ENCODE assay signal across 29 mouse cellular contexts in the genomic region with DNA sequence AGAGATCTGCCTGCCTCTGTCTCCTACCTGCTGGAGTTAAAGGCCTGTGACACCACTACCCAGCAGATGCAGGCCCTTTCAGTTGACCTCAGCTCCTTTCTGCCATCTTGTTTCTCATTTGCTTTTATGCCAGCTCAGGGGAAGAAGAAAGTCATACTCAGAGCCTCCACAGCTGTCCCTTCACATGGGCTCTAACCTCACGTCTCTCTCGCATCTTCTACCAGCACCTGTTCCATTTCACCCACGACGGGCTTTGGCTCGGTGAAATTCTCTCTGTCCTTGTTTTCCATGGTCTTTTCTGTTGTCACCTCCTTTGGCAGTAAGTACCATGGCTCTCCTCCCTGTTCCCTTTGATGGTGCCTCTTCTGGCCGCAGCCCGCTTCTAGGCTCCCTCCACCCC. TPM values are rescaled to one million over a fixed set of nuclear protein-coding genes. Genes with fewer than 3 reads are reported as not detected.
DNase-seq lines count a peak whose midpoint lies in the region; ATAC-seq and TF ChIP-seq lines count a peak whose summit lies in the region.
"Had no signal": no experiment of that assay in that cellular context is flagged by ENCODE, and none has a peak within 500 bp of the region (broad histone marks: within the 10 kb centered on the region; RNA-seq: fewer than 3 reads in every experiment).

No protein-coding gene starts in this region.

- H3K4me3 ChIP-seq in gastrocnemius, adult 2 months = no peak overlapping the region
- no peak overlapping the region for H3K4me3 ChIP-seq in CH12.LX (replicated peaks in 1 of 3; ENCODE audit: low read depth in 2 of 3, low read length in 2 of 3, poor library complexity in 1 of 3)
- H3K4me3 ChIP-seq in embryonic facial prominence, embryonic 13.5 days = no peak overlapping the region
- no peak overlapping the region for H3K4me3 ChIP-seq in limb, embryonic 15.5 days
- no peak overlapping the region for H3K4me3 ChIP-seq in forebrain, embryonic 13.5 days
- H3K4me3 ChIP-seq: forebrain, embryonic 12.5 days; hindbrain, embryonic 10.5 days; hindbrain, embryonic 15.5 days; liver, embryonic 15.5 days; lung, embryonic 15.5 days; neural tube, embryonic 12.5 days had no signal

- H3K27me3 ChIP-seq in CH12.LX (replicated peaks) = no peaks in the 10 kb centered on the region
- H3K27me3 ChIP-seq in embryonic facial prominence, embryonic 13.5 days = no peaks in the 10 kb centered on the region
- no peaks in the 10 kb centered on the region for H3K27me3 ChIP-seq in limb, embryonic 15.5 days
- no peaks in the 10 kb centered on the region for H3K27me3 ChIP-seq in forebrain, embryonic 13.5 days
- H3K27me3 ChIP-seq: forebrain, embryonic 12.5 days; hindbrain, embryonic 15.5 days; lung, embryonic 15.5 days; neural tube, embryonic 12.5 days had no signal

- peak overlapping the region; percentile 81 for H3K27ac ChIP-seq in gastrocnemius, adult 2 months
- H3K27ac ChIP-seq in CH12.LX (ENCODE audit: insufficient read depth, low read depth) = no peak overlapping the region
- H3K27ac ChIP-seq in embryonic facial prominence, embryonic 13.5 days = peak overlapping the region; percentile 17; the same call in 1 of the 2 replicates
- H3K27ac ChIP-seq in limb, embryonic 15.5 days = peak overlapping the region; percentile 44; the same call in 1 of the 2 replicates
- H3K27ac ChIP-seq in forebrain, embryonic 13.5 days = no peak overlapping the region
- H3K27ac ChIP-seq: forebrain, embryonic 12.5 days; hindbrain, embryonic 10.5 days; hindbrain, embryonic 15.5 days; liver, embryonic 15.5 days; neural tube, embryonic 12.5 days had no signal

- no peak for ATAC-seq in embryonic facial prominence, embryonic 13.5 days (ENCODE audit: insufficient number of reproducible peaks, insufficient read depth, low FRiP score, low TSS enrichment, low read depth)
- ATAC-seq in limb, embryonic 15.5 days (ENCODE audit: insufficient number of reproducible peaks, low FRiP score, low TSS enrichment, low read depth) = no peak
- ATAC-seq in forebrain, embryonic 13.5 days = no peak
- ATAC-seq: inflammation-experienced regulatory T-cells, adult 6 months; midbrain, embryonic 16.5 days had no signal

- no peak for DNase-seq in gastrocnemius, adult 2 months
- DNase-seq in gastrocnemius, postnatal 36 days = no peak
- DNase-seq in CH12.LX (ENCODE audit: extremely low read depth) = no peak
- no peak for DNase-seq in lung, adult 18-20 months
- no peak for DNase-seq in kidney, adult 8-10 months
- DNase-seq: adrenal gland, postnatal 25 days; cerebellum, adult 2 months; cerebellum, postnatal 14 days; gastrocnemius, postnatal 25 days; heart, adult 18-20 months; heart, postnatal 14 days; kidney, adult 18-20 months; layer of hippocampus, postnatal 36 days; left cerebral cortex, postnatal 4 days; thymus, adult 18-20 months; thymus, postnatal 25 days had no signal

- no peaks in the 10 kb centered on the region for H3K79me2 ChIP-seq in CH12.LX (replicated peaks; ENCODE audit: control insufficient read depth, extremely low read depth, insufficient read depth, poor library complexity, severe bottlenecking)

- H3K36me3 ChIP-seq in CH12.LX (replicated peaks in 1 of 2; ENCODE audit: control insufficient read depth in 1 of 2, insufficient read depth in 1 of 2, low read length in 1 of 2) = no peaks in the 10 kb centered on the region
- 0 out of 2 replicates have a peak, but pooled peaks cover 3% of the 10 kb centered on the region for H3K36me3 ChIP-seq in embryonic facial prominence, embryonic 13.5 days
- no peaks in the 10 kb centered on the region for H3K36me3 ChIP-seq in limb, embryonic 15.5 days
- H3K36me3 ChIP-seq in forebrain, embryonic 13.5 days (ENCODE audit: poor library complexity, severe bottlenecking) = peaks cover 3% of the 10 kb centered on the region; the same call in 1 of the 2 replicates
- H3K36me3 ChIP-seq: G1E; hindbrain, embryonic 15.5 days; lung, embryonic 15.5 days; neural tube, embryonic 12.5 days had no signal

- H3K9me3 ChIP-seq in CH12.LX (replicated peaks; ENCODE audit: low read length) = no peaks in the 10 kb centered on the region
- no peaks in the 10 kb centered on the region for H3K9me3 ChIP-seq in embryonic facial prominence, embryonic 13.5 days
- H3K9me3 ChIP-seq in limb, embryonic 15.5 days = no peaks in the 10 kb centered on the region
- H3K9me3 ChIP-seq in forebrain, embryonic 13.5 days (replicated peaks) = no peaks in the 10 kb centered on the region
- H3K9me3 ChIP-seq: forebrain, embryonic 12.5 days; G1E; hindbrain, embryonic 10.5 days; hindbrain, embryonic 15.5 days; liver, embryonic 15.5 days; lung, embryonic 15.5 days; neural tube, embryonic 12.5 days had no signal

- dilution Hi-C loops in CH12.LX (cut with MboI; ENCODE audit: extremely low pct_ligation_motif_present, extremely low pct_unique_long_range_greater_than_20kb, low sequenced_read_pairs) = no loop called here

- H3K4me1 ChIP-seq in CH12.LX (ENCODE audit: control insufficient read depth in 1 of 2, insufficient read depth in 2 of 2) = peaks cover 21 to 67% of the 10 kb centered on the region in 2 experiments
- H3K4me1 ChIP-seq in embryonic facial prominence, embryonic 13.5 days = peaks cover 74% of the 10 kb centered on the region
- peaks cover 77% of the 10 kb centered on the region for H3K4me1 ChIP-seq in limb, embryonic 15.5 days
- H3K4me1 ChIP-seq in forebrain, embryonic 13.5 days = peaks cover 67% of the 10 kb centered on the region

- in situ Hi-C loops in CH12.LX (cut with MboI; ENCODE audit: low pct_ligation_motif_present, low pct_unique_long_range_greater_than_20kb, low sequenced_read_pairs) = no loop called here

- H3K4me2 ChIP-seq in CH12.LX (ENCODE audit: insufficient read depth, low read depth, poor library complexity, severe bottlenecking) = no peak overlapping the region
- no peak overlapping the region for H3K4me2 ChIP-seq in embryonic facial prominence, embryonic 13.5 days
- H3K4me2 ChIP-seq in limb, embryonic 15.5 days = no peak overlapping the region
- no peak overlapping the region for H3K4me2 ChIP-seq in forebrain, embryonic 13.5 days
- H3K4me2 ChIP-seq: forebrain, embryonic 12.5 days; hindbrain, embryonic 15.5 days; liver, embryonic 15.5 days; lung, embryonic 15.5 days; midbrain, embryonic 11.5 days; neural tube, embryonic 12.5 days had no signal

- intact Hi-C loops in gastrocnemius, adult 2 months (cut with DNase I) = no loop called here
- intact Hi-C loops in gastrocnemius, postnatal 36 days (cut with DNase I) = loop anchor here (5.0 kb wide), 1 partner anchor 33 kb away; no protein-coding TSS in a partner anchor

- H3K9ac ChIP-seq in CH12.LX (ENCODE audit: insufficient read depth, low read depth) = no peak overlapping the region
- no peak overlapping the region for H3K9ac ChIP-seq in embryonic facial prominence, embryonic 13.5 days
- no peak overlapping the region for H3K9ac ChIP-seq in limb, embryonic 15.5 days
- no peak overlapping the region for H3K9ac ChIP-seq in forebrain, embryonic 13.5 days
- H3K9ac ChIP-seq: forebrain, embryonic 12.5 days; hindbrain, embryonic 15.5 days; liver, embryonic 15.5 days; lung, embryonic 15.5 days; neural tube, embryonic 12.5 days had no signal

- TF ChIP-seq EP300 in CH12.LX (IDR thresholded peaks at IDR 0.05; ENCODE audit: low read length) = peak; percentile 13; the same call in 1 of the 2 replicates

- no peak for TF ChIP-seq RAD21 in CH12.LX (IDR thresholded peaks at IDR 0.05; ENCODE audit: low read depth, low read length)

- 89% methylated on average over 7 of the region's 7 CpGs for WGBS in embryonic facial prominence, embryonic 13.5 days
- 80% methylated on average over 7 of the region's 7 CpGs for WGBS in limb, embryonic 15.5 days
- 93% methylated on average over 7 of the region's 7 CpGs for WGBS in forebrain, embryonic 13.5 days

- TF ChIP-seq CTCF in gastrocnemius, adult 2 months (IDR thresholded peaks at IDR 0.05) = no peak
- no peak for TF ChIP-seq CTCF in CH12.LX (conservative IDR thresholded peaks at IDR 0.05 in 1 of 2, IDR thresholded peaks at IDR 0.05 in 1 of 2; ENCODE audit: low read depth in 2 of 2, low read length in 2 of 2)

- TF ChIP-seq POLR2A in CH12.LX (IDR thresholded peaks at IDR 0.05; ENCODE audit: low read depth, low read length) = no peak

TF ChIP-seq in CH12.LX, 34 proteins besides CTCF, POLR2A, EP300 and RAD21 (continues in another document):
- no peak for TF ChIP-seq SIN3A (IDR thresholded peaks at IDR 0.05; ENCODE audit: low read length)
- TF ChIP-seq MAFK (IDR thresholded peaks at IDR 0.05; ENCODE audit: insufficient replicate concordance, low read length) = peak; percentile 37; the same call in 1 of the 2 replicates
- no peak for TF ChIP-seq ELF1 (IDR thresholded peaks at IDR 0.05; ENCODE audit: low read depth, low read length)
- TF ChIP-seq TCF12 (IDR thresholded peaks at IDR 0.05; ENCODE audit: low read depth, low read length) = peak; percentile 34; the same call in 1 of the 2 replicates
- no peak for TF ChIP-seq CHD2 (IDR thresholded peaks at IDR 0.05; ENCODE audit: low read length)
- TF ChIP-seq MAZ (IDR thresholded peaks at IDR 0.05; ENCODE audit: low read depth, low read length) = no peak
- no peak for TF ChIP-seq ZNF384 (IDR thresholded peaks at IDR 0.05; ENCODE audit: low read depth, low read length)
- TF ChIP-seq IRF4 (IDR thresholded peaks at IDR 0.05; ENCODE audit: low read depth, low read length) = 0 out of 2 replicates have a peak, but pooled peaks have one; percentile 20
- TF ChIP-seq ETS1 (conservative IDR thresholded peaks at IDR 0.05; ENCODE audit: low read depth, low read length) = 0 out of 2 replicates have a peak, but pooled peaks have one; percentile 8

RNA-seq across cellular contexts. Expression of gene Ier5, which starts 9.1 kb away (rescaled TPM):
- 1 to 10 TPM; 4.6 to 4.7 TPM for total RNA-seq in gastrocnemius, adult 2 months (2021)
- total RNA-seq in gastrocnemius, postnatal 36 days (2021) = 1 to 10 TPM; 7.1 to 9.7 TPM
- total RNA-seq in CH12.LX (2012; rRNA removed) = 53.0 and 59.3 TPM in 2 replicates
- 47.7 and 54.2 TPM in 2 replicates for total RNA-seq in CH12.LX (2014; rRNA removed)
- 58.8 and 59.7 TPM in 2 replicates for polyA plus RNA-seq in CH12.LX (2012; ENCODE audit: insufficient read length, low read depth)
- 7.5 and 9.2 TPM in 2 replicates for polyA plus RNA-seq in embryonic facial prominence, embryonic 13.5 days (2015; fragmentation: Nextera tagmentation; extraction: Ambion mirVana)
- 5.5 and 7.1 TPM in 2 replicates for polyA plus RNA-seq in limb, embryonic 15.5 days (2015; fragmentation: Nextera tagmentation; extraction: Ambion mirVana)
- polyA plus RNA-seq in forebrain, embryonic 13.5 days (2015; fragmentation: Nextera tagmentation; extraction: Ambion mirVana) = 8.6 and 12.2 TPM in 2 replicates

RNA-seq across cellular contexts. Expression of gene Mr1, which starts 56.3 kb away (rescaled TPM):
- 10 to 100 TPM in 1 of 2 experiments, 1 to 10 TPM in 1; 10.0 to 11.1 TPM for total RNA-seq in gastrocnemius, adult 2 months (2021)
- 10 to 100 TPM in 1 of 2 experiments, 1 to 10 TPM in 1; 8.1 to 11.5 TPM for total RNA-seq in gastrocnemius, postnatal 36 days (2021)
- total RNA-seq in CH12.LX (2012; rRNA removed) = 3.5 and 4.3 TPM in 2 replicates
- total RNA-seq in CH12.LX (2014; rRNA removed) = 7.1 and 7.9 TPM in 2 replicates
- 6.1 and 7.6 TPM in 2 replicates for polyA plus RNA-seq in CH12.LX (2012; ENCODE audit: insufficient read length, low read depth)
- 9.1 and 11.8 TPM in 2 replicates for polyA plus RNA-seq in embryonic facial prominence, embryonic 13.5 days (2015; fragmentation: Nextera tagmentation; extraction: Ambion mirVana)
- polyA plus RNA-seq in limb, embryonic 15.5 days (2015; fragmentation: Nextera tagmentation; extraction: Ambion mirVana) = 9.6 and 10.5 TPM in 2 replicates
- polyA plus RNA-seq in forebrain, embryonic 13.5 days (2015; fragmentation: Nextera tagmentation; extraction: Ambion mirVana) = 0.50 and 0.52 TPM in 2 replicates

Comparison
In these comparisons a context has a peak if more than half of its experiments do, and no peak if none do; other contexts are left out.
1. H3K27ac ChIP-seq: peak in gastrocnemius, adult 2 months (single experiment), embryonic facial prominence, embryonic 13.5 days (single experiment) and limb, embryonic 15.5 days (single experiment); none in CH12.LX (single experiment) and forebrain, embryonic 13.5 days (single experiment).